Mouse (Mus musculus) heart, embryonic 15.5 days (tissue): Measurements from ENCODE around the gene Nipsnap3b. TPM values are rescaled to one million over a fixed set of nuclear protein-coding genes. Genes with fewer than 3 reads are reported as not detected.

ENCODE experiments used
- ATAC-seq: fragments of 200-750 bp; cut with Nextera tagmentation; replicated peaks from 2 replicates; pipeline ENCODE4 v1.8.0; 2017; ENCODE audit warnings: low read depth, moderate TSS enrichment; ENCODE audit not compliant: insufficient number of reproducible peaks, insufficient read depth, low FRiP score
- H3K27ac ChIP-seq: fragments of 300-500 bp; sonication (generic); 2 replicates; pipeline ENCODE4 v1.5.1; 2015; ENCODE audit warnings: mild to moderate bottlenecking, inconsistent platforms
- H3K27me3 ChIP-seq: fragments of 300-500 bp; sonication (generic); 2 replicates; pipeline ENCODE4 v1.6.1; 2015; ENCODE audit warnings: inconsistent platforms
- H3K36me3 ChIP-seq: fragments of 300-500 bp; sonication (generic); 2 replicates; pipeline ENCODE4 v1.6.1; 2015; ENCODE audit warnings: mild to moderate bottlenecking, inconsistent platforms
- H3K4me1 ChIP-seq: fragments of 300-500 bp; sonication (generic); replicated peaks from 2 replicates; pipeline ENCODE4 v1.6.1; 2015; ENCODE audit warnings: inconsistent platforms
- H3K4me2 ChIP-seq: fragments of 300-500 bp; sonication (generic); 2 replicates; pipeline ENCODE4 v1.6.1; 2015; ENCODE audit warnings: inconsistent platforms, mild to moderate bottlenecking, moderate library complexity
- H3K4me3 ChIP-seq: fragments of 300-500 bp; sonication (generic); 2 replicates; pipeline ENCODE4 v1.5.1; 2015; ENCODE audit warnings: mild to moderate bottlenecking, inconsistent platforms
- H3K9ac ChIP-seq: fragments of 300-500 bp; sonication (generic); 2 replicates; pipeline ENCODE4 v1.6.1; 2015; ENCODE audit warnings: mild to moderate bottlenecking, inconsistent platforms
- H3K9me3 ChIP-seq: fragments of 300-500 bp; sonication (generic); replicated peaks from 2 replicates; pipeline ENCODE4 v1.6.1; 2016; ENCODE audit warnings: inconsistent platforms
- WGBS: fragments of 180-500 bp; shearing (Covaris S2); methylation state at CpG from one replicate; pipeline ENCODE4 v1.1.7; 2015; ENCODE audit warnings: mixed read lengths; 5-methylcytosine and 5-hydroxymethylcytosine counted together
- polyA plus RNA-seq: library from polyadenylated mRNA; unstranded; fragments of >200 nt; fragmentation: Nextera tagmentation; extraction: Ambion mirVana; gene quantifications from 2 replicates; pipeline ENCODE4 v1.2.1, GENCODE M21; 2015

The Nipsnap3b gene
- polyA plus RNA-seq, 1 experiment from 2014 or later = 60.6 TPM

- Histone ChIP-seq H3K36me3 (peaks cover 28% of the 10 kb centered on the region), H3K4me1 (no peaks in the 10 kb centered on the region), H3K4me3 (no peak overlapping the region), H3K4me2 (0 out of 2 replicates have a peak overlapping the region, but pooled peaks have one; percentile 10), H3K27me3 (no peaks in the 10 kb centered on the region), H3K9ac (no peak overlapping the region), H3K27ac (no peak overlapping the region), H3K9me3 (no peaks in the 10 kb centered on the region)
- 70% methylated on average over 14 of the region's 14 CpGs for WGBS
- ATAC-seq = no peak
Measured at GRCm38 (mm10) chr4:53023189-53023925, 11.7 kb downstream of the Nipsnap3b start.

GRCm38 (mm10) chr4:53024397-53024796 lies 12.7 kb downstream of the Nipsnap3b start:
- Histone ChIP-seq H3K36me3 (peaks cover 22% of the 10 kb centered on the region), H3K27me3 (no peaks in the 10 kb centered on the region)
- 79% methylated on average over 4 of the region's 4 CpGs for WGBS

DNA sequence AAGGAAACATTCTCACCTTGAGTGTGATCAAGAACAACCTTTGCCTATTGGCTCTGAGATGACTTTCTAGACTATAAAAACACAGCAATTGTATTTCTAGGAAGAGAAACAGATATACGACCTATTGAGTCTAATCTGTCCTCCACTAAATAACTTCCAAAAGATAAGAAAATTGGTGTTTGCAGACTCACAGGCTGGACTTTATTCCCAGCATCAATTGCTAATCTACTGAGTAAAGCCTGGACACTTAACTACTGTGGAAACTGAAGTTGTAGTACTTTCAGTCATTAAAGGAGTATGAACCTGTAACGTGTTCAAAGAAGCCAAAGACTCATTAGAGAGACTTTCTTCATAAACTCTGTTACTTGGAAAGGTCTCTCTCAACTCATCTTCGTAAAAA lies 16.1 kb downstream of the Nipsnap3b start:
- ATAC-seq = no peak
- 64% methylated on average over 3 of the region's 3 CpGs for WGBS
- Histone ChIP-seq H3K4me2 (no peak overlapping the region), H3K27ac (no peak overlapping the region), H3K9ac (no peak overlapping the region), H3K27me3 (no peaks in the 10 kb centered on the region), H3K4me3 (no peak overlapping the region), H3K9me3 (no peaks in the 10 kb centered on the region), H3K36me3 (peaks cover 9% of the 10 kb centered on the region), H3K4me1 (no peaks in the 10 kb centered on the region)

More at GRCm38 (mm10) chr4:53024397-53024796, 12.7 kb downstream of the Nipsnap3b start:
- Histone ChIP-seq H3K27ac (no peak overlapping the region), H3K4me2 (no peak overlapping the region), H3K9me3 (no peaks in the 10 kb centered on the region), H3K9ac (no peak overlapping the region), H3K4me1 (no peaks in the 10 kb centered on the region), H3K4me3 (no peak overlapping the region)
- no peak for ATAC-seq

DNA sequence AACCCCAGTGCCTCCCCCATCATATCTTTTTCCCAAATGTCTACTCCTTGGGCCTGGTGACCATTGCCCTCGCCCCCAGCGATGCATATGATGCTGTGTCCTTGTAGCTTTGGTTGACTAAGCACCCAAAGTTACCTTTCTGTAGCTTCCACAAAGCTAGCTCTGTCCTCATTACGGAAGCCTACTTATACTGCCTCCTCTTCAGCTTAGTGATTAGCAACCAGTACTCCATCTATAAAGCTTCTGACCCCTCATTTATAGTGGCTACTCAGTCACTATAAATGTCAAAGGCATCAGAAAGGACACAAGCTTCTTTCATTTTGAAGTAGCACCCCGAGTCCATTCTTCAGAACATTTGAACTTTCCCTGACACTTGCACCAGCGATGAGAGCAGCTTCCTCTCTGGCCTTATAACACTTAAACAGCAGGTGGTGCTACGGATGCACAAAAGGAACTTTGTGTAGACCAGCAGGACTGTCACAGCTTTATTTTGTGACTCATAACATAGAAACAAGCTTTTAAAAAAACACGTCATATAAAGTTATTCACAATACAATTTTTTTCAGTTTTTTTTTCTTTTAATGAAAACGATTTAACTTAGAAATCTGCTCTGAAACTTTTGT lies 18.8 kb downstream of the Nipsnap3b start:
- Histone ChIP-seq H3K27ac (no peak overlapping the region), H3K4me1 (no peaks in the 10 kb centered on the region), H3K9ac (no peak overlapping the region), H3K27me3 (no peaks in the 10 kb centered on the region), H3K36me3 (peaks cover 16% of the 10 kb centered on the region; the same call in 1 of the 2 replicates), H3K9me3 (no peaks in the 10 kb centered on the region), H3K4me3 (no peak overlapping the region), H3K4me2 (no peak overlapping the region)
- ATAC-seq = no peak
- 48% methylated on average over 8 of the region's 8 CpGs for WGBS

DNA sequence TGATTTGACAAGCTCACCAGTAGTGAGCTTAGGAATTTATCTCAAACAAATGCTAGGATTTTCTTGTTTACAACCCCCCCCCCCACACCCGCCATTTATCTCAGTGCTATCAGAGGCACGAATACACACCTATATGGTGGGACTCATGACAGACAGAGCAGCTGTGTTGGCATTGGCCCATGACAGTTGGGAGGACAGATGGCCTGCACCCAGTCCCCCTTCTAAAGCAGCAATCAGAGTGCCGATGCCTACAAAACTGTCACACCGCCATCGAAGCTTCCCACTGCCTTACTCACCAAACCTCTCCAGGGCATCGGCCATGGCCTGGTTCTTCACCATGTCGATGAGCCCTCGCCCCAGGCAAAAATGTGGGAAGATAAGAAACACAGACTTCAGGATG lies 32.1 kb downstream of the Nipsnap3b start:
- Histone ChIP-seq H3K36me3 (peaks cover 14% of the 10 kb centered on the region; the same call in 1 of the 2 replicates), H3K9me3 (no peaks in the 10 kb centered on the region), H3K9ac (no peak overlapping the region), H3K4me3 (no peak overlapping the region), H3K4me1 (no peaks in the 10 kb centered on the region), H3K27ac (no peak overlapping the region), H3K4me2 (no peak overlapping the region), H3K27me3 (no peaks in the 10 kb centered on the region)
- ATAC-seq = no peak
- 76% methylated on average over 8 of the region's 8 CpGs for WGBS

DNA sequence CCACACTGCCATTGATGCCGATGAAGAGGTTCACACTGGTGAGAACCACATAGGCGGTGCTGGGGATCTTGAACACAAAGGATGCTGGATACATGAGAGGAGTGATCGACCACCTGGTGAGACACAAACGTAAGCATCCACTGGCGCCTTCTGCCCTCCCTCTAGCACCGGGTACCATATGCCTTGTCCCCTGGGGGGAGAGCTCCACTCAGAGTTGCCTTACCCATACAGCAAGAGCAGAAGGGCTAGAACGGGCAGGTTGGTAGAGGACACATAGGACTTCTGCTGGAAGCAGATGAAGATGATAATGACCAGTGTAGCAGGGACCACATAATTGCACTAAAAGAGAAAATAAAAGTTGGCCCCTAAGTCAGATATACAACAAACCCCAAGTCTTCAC lies 34.1 kb downstream of the Nipsnap3b start:
- Histone ChIP-seq H3K4me3 (no peak overlapping the region), H3K9ac (no peak overlapping the region), H3K4me2 (no peak overlapping the region), H3K4me1 (no peaks in the 10 kb centered on the region), H3K27ac (no peak overlapping the region), H3K36me3 (peaks cover 14% of the 10 kb centered on the region; the same call in 1 of the 2 replicates), H3K27me3 (no peaks in the 10 kb centered on the region), H3K9me3 (no peaks in the 10 kb centered on the region)
- no peak for ATAC-seq
- 83% methylated on average over 7 of the region's 7 CpGs for WGBS

DNA sequence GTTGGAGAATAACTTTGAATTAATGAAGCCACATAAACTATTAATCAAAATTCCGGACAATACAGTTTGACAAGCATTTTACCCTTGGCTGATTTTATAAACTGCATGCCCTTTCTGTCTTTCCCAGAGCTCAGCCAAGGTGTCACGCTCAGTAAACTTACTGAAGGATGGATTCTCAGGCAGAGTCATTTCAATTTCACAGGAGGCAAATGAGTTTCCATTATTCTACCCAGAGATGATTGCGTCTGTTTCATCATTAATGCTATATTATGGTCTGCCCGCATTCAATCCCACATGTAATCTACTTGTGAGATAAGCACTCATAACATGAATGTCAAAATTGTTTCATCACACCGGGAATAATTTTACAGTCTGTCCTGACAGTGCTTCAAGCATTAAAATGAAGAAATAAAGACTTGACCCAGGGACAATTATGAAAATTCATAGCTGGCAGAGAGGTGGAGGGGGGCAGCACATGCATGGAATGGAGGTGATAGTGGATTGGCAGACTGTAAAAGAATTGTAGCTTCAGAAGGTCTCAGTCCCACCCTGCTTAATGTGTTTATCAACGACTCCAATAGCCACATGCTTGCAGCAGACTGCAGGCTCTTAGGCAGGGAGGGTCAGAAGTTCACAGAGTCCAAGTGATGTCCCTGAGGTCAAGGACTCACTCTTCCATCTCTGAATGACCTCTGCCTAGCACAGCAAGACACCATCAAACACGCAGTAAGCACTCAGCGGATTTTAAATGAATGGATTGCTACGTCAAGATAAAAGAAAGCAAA lies 34.8 kb downstream of the Nipsnap3b start:
- Histone ChIP-seq H3K27ac (no peak overlapping the region), H3K4me3 (no peak overlapping the region), H3K4me1 (no peaks in the 10 kb centered on the region), H3K9ac (no peak overlapping the region), H3K4me2 (no peak overlapping the region), H3K36me3 (peaks cover 17% of the 10 kb centered on the region; the same call in 1 of the 2 replicates), H3K9me3 (no peaks in the 10 kb centered on the region), H3K27me3 (no peaks in the 10 kb centered on the region)
- WGBS = 63% methylated on average over 9 of the region's 9 CpGs
- no peak for ATAC-seq

DNA sequence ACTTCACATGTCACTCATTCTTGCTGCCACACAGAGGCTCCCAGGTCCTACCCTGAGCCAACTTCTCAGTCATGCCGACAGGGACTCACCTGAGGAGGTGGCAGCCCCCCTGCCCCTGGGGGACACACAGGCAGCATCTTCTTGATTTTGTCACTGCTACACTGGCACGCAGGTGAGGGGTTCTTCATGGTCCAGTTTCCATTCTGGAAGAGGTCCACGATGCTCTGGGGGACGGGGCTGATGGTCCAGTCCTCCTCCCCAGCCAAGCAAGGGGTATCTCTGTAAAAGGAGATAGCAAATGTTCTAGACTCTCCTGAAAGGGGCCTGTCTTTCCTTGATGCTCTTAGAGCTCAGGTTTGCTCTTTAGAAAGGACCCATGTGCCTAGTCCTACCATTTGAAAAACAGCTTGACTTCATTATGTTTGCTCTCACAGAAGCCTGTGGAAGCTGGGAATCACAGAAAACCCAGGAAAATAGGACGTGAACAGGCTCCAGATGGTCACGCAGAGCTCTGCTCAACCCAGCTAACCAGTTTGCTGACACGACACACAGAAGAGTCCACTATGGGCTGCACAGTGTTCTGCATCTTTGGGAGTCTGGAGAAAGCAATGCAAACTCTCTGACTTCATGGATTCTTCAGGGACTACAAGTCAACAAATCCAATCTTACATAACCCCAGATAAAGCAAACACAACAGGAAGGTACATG lies 50.8 kb downstream of the Nipsnap3b start:
- no peak for ATAC-seq
- Histone ChIP-seq H3K4me1 (no peaks in the 10 kb centered on the region), H3K9me3 (no peaks in the 10 kb centered on the region), H3K27me3 (no peaks in the 10 kb centered on the region), H3K36me3 (peaks cover 34% of the 10 kb centered on the region), H3K9ac (no peak overlapping the region), H3K4me2 (no peak overlapping the region), H3K4me3 (no peak overlapping the region), H3K27ac (no peak overlapping the region)
- WGBS = 78% methylated on average over 7 of the region's 7 CpGs

Other genes with a start within 250 kb of the Nipsnap3b start
- not detected in 2 replicates for gene Olfr275, start 197.3 kb upstream of the Nipsnap3b start, polyA plus RNA-seq
- gene Olfr273, start 152.6 kb upstream of the Nipsnap3b start, polyA plus RNA-seq = not detected in 2 replicates
- gene Olfr272, start 92.7 kb upstream of the Nipsnap3b start, polyA plus RNA-seq = not detected in 2 replicates
- gene Olfr270, start 47.3 kb upstream of the Nipsnap3b start, polyA plus RNA-seq = not detected in 2 replicates
- not detected in 2 replicates for gene Nipsnap3a, start 22.6 kb upstream of the Nipsnap3b start, polyA plus RNA-seq
- gene Abca1, start 148.0 kb downstream of the Nipsnap3b start, polyA plus RNA-seq = 4.4 and 5.7 TPM in 2 replicates